Mouse (Mus musculus): ENCODE measurements around the gene Mocs3. TPM values are rescaled to one million over a fixed set of nuclear protein-coding genes. Genes with fewer than 3 reads are reported as not detected.
A peak's percentile ranks its signal among the peaks of the same experiment; 100 is the strongest.

Gene Mocs3
- polyA plus RNA-seq, 1 experiment from 2014 or later = 7.3 TPM

GRCm38 (mm10) chr2:168248856-168249245 is 18.4 kb downstream of the Mocs3 start:
- Histone ChIP-seq H3K4me1 (peaks cover 9% of the 10 kb centered on the region; the same call in 1 of the 2 replicates), H3K9me3 (no peaks in the 10 kb centered on the region), H3K36me3 (no peaks in the 10 kb centered on the region), H3K27me3 (ENCODE audit: insufficient read depth, poor library complexity, severe bottlenecking) (peaks cover 76% of the 10 kb centered on the region), H3K4me3 (no peak overlapping the region), H3K27ac (no peak overlapping the region)
- 28% methylated on average over 2 of the region's 2 CpGs for WGBS
- no peak for DNase-seq (ENCODE audit: low spot score)

GRCm38 (mm10) chr2:168250270-168250669 is 19.8 kb downstream of the Mocs3 start:
- Histone ChIP-seq H3K27ac (no peak overlapping the region), H3K27me3 (ENCODE audit: insufficient read depth, poor library complexity, severe bottlenecking) (peaks cover 77% of the 10 kb centered on the region), H3K4me1 (peaks cover 14% of the 10 kb centered on the region), H3K4me3 (no peak overlapping the region), H3K36me3 (no peaks in the 10 kb centered on the region), H3K9me3 (no peaks in the 10 kb centered on the region)
- no peak for DNase-seq (ENCODE audit: low spot score)
- 15% methylated on average over 8 of the region's 8 CpGs for WGBS

GRCm38 (mm10) chr2:168252639-168253292 is 22.3 kb downstream of the Mocs3 start:
- Histone ChIP-seq H3K4me3 (0 out of 2 replicates have a peak overlapping the region, but pooled peaks have one; percentile 27), H3K36me3 (no peaks in the 10 kb centered on the region), H3K27ac (no peak overlapping the region), H3K9me3 (no peaks in the 10 kb centered on the region), H3K27me3 (ENCODE audit: insufficient read depth, poor library complexity, severe bottlenecking) (peaks cover 79% of the 10 kb centered on the region), H3K4me1 (peaks cover 14% of the 10 kb centered on the region)
- DNase-seq (ENCODE audit: low spot score) = no peak
- WGBS = 11% methylated on average over 16 of the region's 16 CpGs

- WGBS = 22% methylated on average over 7 of the region's 7 CpGs
- Histone ChIP-seq H3K4me3 (no peak overlapping the region), H3K4me1 (peaks cover 14% of the 10 kb centered on the region), H3K36me3 (no peaks in the 10 kb centered on the region), H3K9me3 (no peaks in the 10 kb centered on the region), H3K27ac (no peak overlapping the region), H3K27me3 (ENCODE audit: insufficient read depth, poor library complexity, severe bottlenecking) (peaks cover 82% of the 10 kb centered on the region)
- DNase-seq (ENCODE audit: low spot score) = no peak
Observed at GRCm38 (mm10) chr2:168253822-168254221, 23.4 kb downstream of the Mocs3 start.

DNA sequence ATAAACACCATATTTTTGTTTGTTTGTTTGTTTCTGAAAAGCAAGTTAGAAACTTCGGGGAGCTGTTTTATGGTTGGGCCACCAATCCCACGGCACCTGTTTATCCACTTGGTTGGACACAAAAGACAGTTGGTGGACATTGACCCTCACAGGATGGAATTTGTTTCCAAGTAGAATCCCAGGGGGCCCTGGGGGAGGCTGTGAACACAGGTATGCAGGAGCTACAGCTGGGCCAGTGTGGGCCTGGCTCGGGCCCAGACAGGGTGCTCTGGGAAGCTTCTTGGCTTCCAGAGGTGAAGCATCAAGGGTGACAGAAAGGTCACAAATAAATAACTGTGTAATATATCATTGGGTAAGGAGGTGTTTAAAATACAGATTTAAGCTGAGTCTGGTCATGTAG is 26.1 kb downstream of the Mocs3 start:
- no peak for DNase-seq (ENCODE audit: low spot score)
- Histone ChIP-seq H3K27me3 (ENCODE audit: insufficient read depth, poor library complexity, severe bottlenecking) (peaks cover 96% of the 10 kb centered on the region), H3K4me1 (peaks cover 18% of the 10 kb centered on the region), H3K36me3 (no peaks in the 10 kb centered on the region), H3K27ac (no peak overlapping the region), H3K4me3 (no peak overlapping the region), H3K9me3 (no peaks in the 10 kb centered on the region)
- 84% methylated on average over 3 of the region's 3 CpGs for WGBS

DNA sequence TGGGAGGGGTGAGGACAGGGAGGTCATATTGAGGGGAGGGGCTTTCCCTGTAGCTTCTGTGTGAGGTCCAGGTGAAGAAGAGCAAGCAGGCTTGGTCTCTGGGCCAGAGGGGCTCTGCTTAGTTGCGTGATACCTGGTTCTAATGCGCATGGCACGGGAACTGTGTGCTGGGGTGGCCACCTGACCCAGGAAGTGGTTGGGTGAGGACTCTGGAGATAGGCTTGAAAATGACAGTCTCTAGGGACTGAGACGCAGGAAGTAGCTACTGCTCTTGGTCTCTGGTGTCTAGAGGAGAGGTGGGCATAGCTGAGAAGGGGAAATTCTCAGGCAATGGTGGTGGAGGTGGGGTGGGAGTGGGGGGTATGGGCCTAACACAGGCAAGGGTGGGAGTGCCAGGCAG is 26.8 kb downstream of the Mocs3 start:
- 87% methylated on average over 4 of the region's 4 CpGs for WGBS
- Histone ChIP-seq H3K4me3 (no peak overlapping the region), H3K27me3 (ENCODE audit: insufficient read depth, poor library complexity, severe bottlenecking) (peaks cover 96% of the 10 kb centered on the region), H3K36me3 (no peaks in the 10 kb centered on the region), H3K9me3 (no peaks in the 10 kb centered on the region), H3K4me1 (peaks cover 18% of the 10 kb centered on the region), H3K27ac (no peak overlapping the region)
- DNase-seq (ENCODE audit: low spot score) = no peak

DNA sequence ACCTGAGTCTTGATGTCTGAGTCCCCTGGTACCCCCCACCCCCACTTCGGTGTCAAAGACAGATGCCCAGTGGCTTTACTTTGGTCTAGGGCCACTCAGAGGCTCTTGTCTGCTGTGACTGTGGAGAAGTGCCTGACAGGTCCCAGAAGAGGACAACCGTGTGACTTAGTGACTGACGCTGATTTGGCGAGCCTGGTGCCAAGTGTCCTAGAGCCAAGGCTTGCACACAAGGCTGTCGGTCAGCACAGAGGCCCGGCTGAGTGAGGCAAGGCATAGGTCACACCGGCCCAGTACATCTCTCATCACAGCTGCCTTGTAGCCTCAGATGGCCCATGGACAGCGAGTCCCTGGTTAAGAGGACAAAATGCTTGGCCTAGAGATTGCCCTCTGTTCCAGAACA is 28.6 kb downstream of the Mocs3 start:
- Histone ChIP-seq H3K27me3 (ENCODE audit: insufficient read depth, poor library complexity, severe bottlenecking) (peaks cover 96% of the 10 kb centered on the region), H3K36me3 (no peaks in the 10 kb centered on the region), H3K27ac (no peak overlapping the region; the same call in 1 of the 2 replicates), H3K9me3 (no peaks in the 10 kb centered on the region), H3K4me3 (no peak overlapping the region), H3K4me1 (peaks cover 7% of the 10 kb centered on the region)
- DNase-seq (ENCODE audit: low spot score) = no peak
- 72% methylated on average over 8 of the region's 8 CpGs for WGBS

DNA sequence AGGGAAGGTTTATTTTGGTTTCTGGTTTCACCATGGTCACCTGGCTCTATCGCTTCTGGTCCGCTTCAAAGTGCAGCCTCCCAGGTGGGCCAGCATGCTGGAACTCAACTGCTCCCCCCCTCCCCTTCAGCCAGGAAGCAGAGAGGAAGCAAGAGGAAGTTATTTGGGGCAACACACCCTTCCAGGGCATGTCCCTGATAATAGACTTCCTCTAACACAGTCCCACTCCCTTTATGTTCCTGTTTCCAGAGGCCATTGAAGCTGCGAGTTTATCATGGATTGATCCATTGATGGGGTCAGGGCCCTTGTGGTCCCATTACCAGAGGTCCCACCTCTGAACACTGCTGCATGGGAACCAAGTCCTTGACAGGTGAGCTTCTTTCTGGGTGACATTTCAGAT is 29.7 kb downstream of the Mocs3 start:
- no peak overlapping the region for H3K4me3 ChIP-seq
- 70% methylated on average over 3 of the region's 3 CpGs for WGBS
- H3K27me3 ChIP-seq (ENCODE audit: insufficient read depth, poor library complexity, severe bottlenecking) = peaks cover 96% of the 10 kb centered on the region
- peaks cover 4% of the 10 kb centered on the region; the same call in 1 of the 2 replicates for H3K4me1 ChIP-seq
- no peaks in the 10 kb centered on the region for H3K36me3 ChIP-seq
- no peaks in the 10 kb centered on the region for H3K9me3 ChIP-seq
- no peak for DNase-seq (ENCODE audit: low spot score)
- no peak overlapping the region for H3K27ac ChIP-seq

- H3K27ac ChIP-seq = no peak overlapping the region
- no peak for DNase-seq (ENCODE audit: low spot score)
- no peak overlapping the region for H3K4me3 ChIP-seq
- no peaks in the 10 kb centered on the region for H3K36me3 ChIP-seq
- WGBS = 87% methylated on average over 10 of the region's 10 CpGs
- peaks cover 4% of the 10 kb centered on the region; the same call in 1 of the 2 replicates for H3K4me1 ChIP-seq
- peaks cover 92% of the 10 kb centered on the region for H3K27me3 ChIP-seq (ENCODE audit: insufficient read depth, poor library complexity, severe bottlenecking)
- no peaks in the 10 kb centered on the region for H3K9me3 ChIP-seq
Observed at GRCm38 (mm10) chr2:168260900-168261299, 30.5 kb downstream of the Mocs3 start.

- Histone ChIP-seq H3K36me3 (0 out of 2 replicates have a peak, but pooled peaks cover 5% of the 10 kb centered on the region), H3K27me3 (ENCODE audit: insufficient read depth, poor library complexity, severe bottlenecking) (peaks cover 93% of the 10 kb centered on the region), H3K4me3 (peak overlapping the region; percentile 25), H3K27ac (no peak overlapping the region), H3K9me3 (no peaks in the 10 kb centered on the region), H3K4me1 (peaks cover 6% of the 10 kb centered on the region)
- 24% methylated on average over 7 of the region's 7 CpGs for WGBS
- DNase-seq (ENCODE audit: low spot score) = no peak
Observed at GRCm38 (mm10) chr2:168268033-168268432, 37.6 kb downstream of the Mocs3 start.

DNA sequence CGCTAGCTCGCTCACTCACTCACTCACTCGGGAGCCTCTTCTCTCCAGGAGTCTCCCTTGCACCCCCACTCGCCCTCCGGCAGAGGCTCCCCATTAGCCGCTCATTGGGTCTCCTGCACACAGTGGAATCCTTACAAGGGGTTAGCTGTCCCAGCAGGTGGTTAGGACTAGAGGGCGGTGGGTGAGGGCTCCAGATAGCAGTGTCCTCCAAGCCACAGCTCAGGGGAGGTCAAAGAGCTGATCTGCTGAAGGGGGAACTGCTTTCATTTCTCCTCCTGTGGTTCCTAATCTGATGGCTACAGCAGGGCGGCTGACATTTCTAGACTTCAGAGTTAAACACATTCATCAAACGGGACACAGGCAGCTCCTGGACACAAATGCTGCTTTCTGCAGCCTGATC is 43.0 kb downstream of the Mocs3 start:
- no peak for DNase-seq (ENCODE audit: low spot score)
- 0 out of 2 replicates have a peak, but pooled peaks cover 5% of the 10 kb centered on the region for H3K36me3 ChIP-seq
- peaks cover 100% of the 10 kb centered on the region for H3K27me3 ChIP-seq (ENCODE audit: insufficient read depth, poor library complexity, severe bottlenecking)
- peaks cover 23% of the 10 kb centered on the region for H3K4me1 ChIP-seq
- no peak overlapping the region for H3K27ac ChIP-seq
- 23% methylated on average over 9 of the region's 9 CpGs for WGBS
- 0 out of 2 replicates have a peak overlapping the region, but pooled peaks have one; percentile 2 for H3K4me3 ChIP-seq
- no peaks in the 10 kb centered on the region for H3K9me3 ChIP-seq

DNA sequence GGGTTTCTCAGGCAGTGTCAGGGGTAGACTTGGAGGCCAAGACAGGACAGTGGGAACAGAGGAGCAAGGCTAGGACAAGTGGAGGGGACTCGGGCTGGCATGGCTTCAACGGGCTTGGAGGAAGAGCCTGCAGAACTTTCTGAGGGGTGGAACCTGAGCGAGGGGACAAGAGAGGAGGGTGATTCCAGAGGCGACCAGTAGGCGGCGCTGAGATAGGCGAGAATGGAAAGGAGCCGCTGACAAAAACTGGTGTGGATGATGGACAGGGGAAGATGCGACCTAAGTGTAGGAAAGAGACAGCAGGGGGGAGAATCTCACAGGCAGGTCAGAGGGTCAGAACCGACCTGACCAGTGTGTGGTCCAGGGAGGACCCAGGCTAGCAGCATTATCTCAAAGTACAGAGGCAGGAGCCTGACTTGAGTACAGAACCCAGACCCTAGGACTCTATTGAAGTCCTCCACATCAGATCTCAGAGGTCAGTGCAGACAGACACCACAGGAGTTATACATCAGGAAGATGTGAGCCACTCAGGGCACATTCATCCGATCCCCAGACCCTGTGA is 44.0 kb downstream of the Mocs3 start:
- 9% methylated on average over 11 of the region's 11 CpGs for WGBS
- Histone ChIP-seq H3K9me3 (no peaks in the 10 kb centered on the region), H3K27me3 (ENCODE audit: insufficient read depth, poor library complexity, severe bottlenecking) (peaks cover 100% of the 10 kb centered on the region), H3K36me3 (0 out of 2 replicates have a peak, but pooled peaks cover 3% of the 10 kb centered on the region), H3K27ac (no peak overlapping the region), H3K4me3 (no peak overlapping the region), H3K4me1 (peaks cover 22% of the 10 kb centered on the region; the same call in 1 of the 2 replicates)
- DNase-seq (ENCODE audit: low spot score) = no peak

DNA sequence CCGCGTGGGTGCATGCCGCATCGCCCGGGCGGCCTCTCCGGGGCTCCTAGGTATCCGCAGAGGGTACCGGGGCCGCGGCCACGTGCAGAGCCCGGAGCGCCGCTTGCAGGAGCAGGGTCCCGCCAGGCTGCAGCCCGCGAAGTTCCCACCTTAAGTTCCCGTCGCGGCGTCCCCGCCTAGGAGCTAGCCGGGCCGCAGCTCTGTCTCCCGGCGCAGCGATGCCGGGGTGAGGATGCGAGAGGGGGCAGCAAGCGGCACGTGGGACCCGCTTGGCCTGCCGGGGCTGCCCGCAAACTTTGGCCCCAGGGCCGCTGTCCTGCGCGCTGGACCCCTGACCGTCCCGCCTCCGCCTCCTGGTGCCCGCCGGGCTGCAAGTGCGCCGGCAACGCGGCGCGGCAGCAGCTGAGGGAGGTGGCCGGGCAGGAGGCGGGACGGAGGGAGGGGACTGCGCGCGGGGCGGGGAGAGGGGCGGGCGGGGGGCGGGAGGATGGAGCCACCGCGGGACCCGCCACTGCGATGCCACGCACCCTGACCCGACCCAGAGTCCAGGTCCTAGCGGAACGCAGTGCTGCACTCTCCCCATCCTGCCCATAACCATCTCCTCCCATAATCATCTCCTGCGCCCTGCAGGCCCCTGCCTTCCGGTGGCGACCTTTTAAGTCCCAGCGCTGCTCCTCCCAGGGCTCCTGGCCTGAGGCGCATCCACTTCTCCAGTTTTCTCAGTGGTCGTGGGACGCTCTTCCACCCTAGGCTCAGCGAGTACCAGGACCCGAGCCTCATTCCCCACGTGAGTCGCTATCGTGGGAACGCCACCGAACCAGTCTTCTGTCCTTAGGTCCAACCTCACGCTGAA is 50.5 kb downstream of the Mocs3 start:
- WGBS = 1% methylated on average over 76 of the region's 82 CpGs
- peak overlapping the region; percentile 74 for H3K27ac ChIP-seq
- DNase-seq (ENCODE audit: low spot score) = no peak

More for the DNA sequence above, 50.5 kb downstream of the Mocs3 start:
- H3K27me3 ChIP-seq (ENCODE audit: insufficient read depth, poor library complexity, severe bottlenecking) = peaks cover 85% of the 10 kb centered on the region
- peaks cover 41% of the 10 kb centered on the region for H3K4me1 ChIP-seq
- peak overlapping the region; percentile 66 for H3K4me3 ChIP-seq
- H3K9me3 ChIP-seq = peaks cover 6% of the 10 kb centered on the region
- H3K36me3 ChIP-seq = no peaks in the 10 kb centered on the region
